ENCODE assay signal across 8 mouse cellular contexts in genomic region chr3:89349869-89350501, GRCm38 (mm10). TPM values are rescaled to one million over a fixed set of nuclear protein-coding genes. Genes with fewer than 3 reads are reported as not detected.
DNase-seq lines count a peak whose midpoint lies in the region; ATAC-seq lines count a peak whose summit lies in the region.

TSS of gene Adam15 (minus strand) at chr3:89349996.

- DNase-seq in adrenal gland, adult (ENCODE audit: inconsistent age in 2 of 2, low spot score in 1 of 2), result peak; percentile 94 to 98
- peak; percentile 90 for DNase-seq in embryo, embryonic 10.5 days (ENCODE audit: low spot score)
- DNase-seq in gastrocnemius, postnatal 25 days, result peak; percentile 92
- DNase-seq in intestine, embryonic 14.5 days (ENCODE audit: low spot score), result peak; percentile 96
- DNase-seq in left cerebral cortex, postnatal 10 days (ENCODE audit: extremely low spot score in 1 of 2, low spot score in 2 of 2), result peak; percentile 76 to 92
- peak; percentile 92 for DNase-seq in right cerebral cortex, postnatal 10 days (ENCODE audit: low spot score in 2 of 2)
- DNase-seq in urinary bladder, postnatal 14 days (ENCODE audit: low spot score), result peak; percentile 93

- under 1% methylated on average over 59 of the region's 59 CpGs for WGBS in intestine, embryonic 14.5 days

- H3K36me3 ChIP-seq in intestine, embryonic 14.5 days (ENCODE audit: control insufficient read depth, insufficient read depth, low read length), result peaks cover 15% of the 10 kb centered on the region

- H3K9ac ChIP-seq in intestine, embryonic 14.5 days (ENCODE audit: low read length), result peak within 1 kb of the TSS; percentile 48

- 0 out of 2 replicates have a peak within 1 kb of the TSS, but pooled peaks have one; percentile 27 for H3K27ac ChIP-seq in intestine, embryonic 14.5 days (ENCODE audit: low read depth)

- no peaks in the 10 kb centered on the region for H3K9me3 ChIP-seq in intestine, embryonic 14.5 days (ENCODE audit: control insufficient read depth, low read length)

- H3K4me2 ChIP-seq in intestine, embryonic 14.5 days (ENCODE audit: low read length), result peak within 1 kb of the TSS; percentile 99

- peaks cover 7% of the 10 kb centered on the region; the same call in 1 of the 2 replicates for H3K27me3 ChIP-seq in intestine, embryonic 14.5 days (replicated peaks; ENCODE audit: control insufficient read depth, insufficient read depth, low read length)

- intact Hi-C loops in left cerebral cortex, postnatal 10 days (cut with DNase I), result loop anchor here (5.0 to 10.0 kb wide), 3 partner anchors 33 to 425 kb away; partner anchors contain the start of gene Ube2q1

- H3K4me3 ChIP-seq in intestine, embryonic 14.5 days (ENCODE audit: low read depth, low read length), result peak within 1 kb of the TSS; percentile 63

- H3K4me1 ChIP-seq in intestine, embryonic 14.5 days (replicated peaks; ENCODE audit: control insufficient read depth, insufficient read depth, low read length), result peaks cover 13% of the 10 kb centered on the region

- peak; percentile 92 for ATAC-seq in intestine, embryonic 14.5 days (replicated peaks; ENCODE audit: low FRiP score, low TSS enrichment, low read depth)
- ATAC-seq in megakaryocyte progenitor cell, adult 5-6 weeks (replicated peaks; ENCODE audit: poor library complexity), result peak; percentile 77

RNA-seq across cellular contexts. Expression of gene Adam15, which starts in this region (rescaled TPM):
- total RNA-seq in gastrocnemius, postnatal 25 days (2021), result 10 to 100 TPM; 21.9 to 24.6 TPM
- 30.4 and 31.0 TPM in 2 replicates for polyA plus RNA-seq in intestine, embryonic 14.5 days (2014; fragmentation: Nextera tagmentation; extraction: Ambion mirVana)
- 10 to 100 TPM; 93.0 to 96.9 TPM for total RNA-seq in left cerebral cortex, postnatal 10 days (2021)
- 35.8 and 53.0 TPM in 2 replicates for total RNA-seq in megakaryocyte progenitor cell, adult 5-6 weeks (2015)
- 38.7 and 49.8 TPM in 2 replicates for total RNA-seq in megakaryocyte progenitor cell, adult 5-6 weeks (2017)

Comparison
In these comparisons a context has a peak if more than half of its experiments do, and no peak if none do; other contexts are left out.
1. Peak in every context shown above with its lines: DNase-seq, ATAC-seq, H3K4me3 ChIP-seq and H3K27ac ChIP-seq.